Mouse (Mus musculus): ENCODE results near the gene Sucla2. TPM values are rescaled to one million over a fixed set of nuclear protein-coding genes. Genes with fewer than 3 reads are reported as not detected.

Sucla2 gene
- polyA plus RNA-seq (2014; fragmentation: Illumina TruSeq; extraction: RNeasy Lipid Tissue Mini Kit (QIAGEN cat#74804); ENCODE audit: low replicate concordance), result 772 TPM

DNA sequence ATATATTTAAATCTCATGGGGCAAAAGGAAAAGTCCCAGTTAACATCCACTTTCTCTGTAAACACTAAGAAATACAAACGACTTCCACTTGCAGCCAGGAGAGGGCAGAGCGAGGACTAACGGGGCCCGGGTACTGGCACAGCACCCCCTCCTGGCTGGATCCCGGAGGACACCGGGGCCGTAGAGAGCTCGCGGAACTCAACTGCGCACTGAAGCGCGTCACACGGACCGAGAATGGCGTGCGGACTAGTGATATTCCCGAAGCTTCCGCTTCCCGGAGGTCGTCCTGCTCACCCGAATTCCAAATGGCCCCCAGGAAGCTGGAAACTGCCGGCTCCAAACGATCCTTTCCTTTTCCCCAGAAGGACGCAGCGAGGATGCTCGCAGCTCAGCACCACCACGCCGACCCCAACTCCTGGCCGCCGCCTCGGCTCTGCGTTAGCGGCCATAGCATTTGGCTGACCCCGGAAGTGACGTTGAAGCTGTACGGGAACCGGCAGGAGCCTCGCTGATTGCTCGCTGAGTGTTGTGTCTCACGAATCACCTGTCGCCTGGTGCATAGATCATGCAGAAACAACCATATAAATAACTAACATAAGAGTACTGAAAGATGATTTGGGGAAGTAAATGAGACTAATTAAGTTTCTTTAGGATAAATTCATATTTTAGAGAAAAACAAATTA, at the start of gene Sucla2:
Gene Sucla2, plus strand, starts transcription at position 554 of the 683 bp plus-strand sequence.

DNA sequence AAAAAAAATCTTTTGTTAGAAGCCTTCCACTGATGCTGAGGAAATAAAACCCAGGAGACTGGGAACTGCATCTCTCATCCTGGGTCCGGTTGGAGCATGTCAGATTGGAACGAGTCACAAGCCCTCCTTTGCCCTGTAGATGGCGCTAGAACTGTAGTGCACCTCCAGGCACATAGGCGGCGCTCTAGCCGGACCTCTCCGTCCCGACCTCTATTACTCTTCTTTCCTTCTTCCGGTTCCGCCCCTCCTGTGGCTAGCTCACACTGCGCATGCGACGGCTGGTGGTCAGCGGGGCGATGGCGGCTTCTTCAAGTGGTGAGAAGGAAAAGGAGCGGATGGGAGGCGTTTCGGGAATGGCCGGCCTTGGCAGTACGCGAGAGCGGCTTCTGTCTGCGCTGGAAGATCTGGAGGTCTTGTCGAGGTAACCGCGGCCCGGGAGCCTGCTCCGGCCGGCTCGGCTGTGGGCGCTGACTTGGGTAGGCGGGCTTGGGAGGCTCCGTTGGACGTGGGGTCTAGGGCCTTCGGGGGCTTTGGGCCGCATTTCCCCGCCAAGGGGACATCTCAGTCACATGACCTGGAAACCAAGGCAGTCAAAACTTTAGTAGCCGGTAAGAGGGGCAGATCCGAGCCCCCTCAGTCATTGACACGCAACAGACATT, 15.2 kb upstream of the Sucla2 start, which contains the start of gene Med4:
Gene Med4, plus strand, starts transcription at position 261 of the 659 bp plus-strand sequence.

DNA sequence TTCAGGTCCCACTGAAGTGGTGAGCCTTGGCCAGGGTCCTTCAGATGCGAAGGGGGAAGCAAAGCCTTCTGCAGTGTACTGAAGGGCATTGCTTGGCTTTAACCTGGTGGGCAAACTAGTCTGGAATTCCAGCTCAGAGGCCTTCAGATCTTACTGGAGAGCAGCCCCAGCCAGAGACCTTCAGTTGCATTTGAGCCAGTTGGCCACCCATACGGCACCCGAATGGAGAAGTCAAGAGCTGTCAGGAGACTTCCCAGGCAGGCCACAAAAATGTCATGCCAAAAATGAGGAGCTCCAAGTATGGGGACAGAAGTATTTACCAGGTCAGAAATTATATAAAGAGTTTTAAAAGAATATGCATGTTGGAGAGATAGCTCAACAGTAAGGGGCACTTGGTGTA, 22.9 kb downstream of the Sucla2 start, which contains the start of gene Nudt15:
Gene Nudt15, minus strand, starts transcription at position 192 of the 400 bp plus-strand sequence.

Other genes with a start within 250 kb of the Sucla2 start
- gene Rb1, start 199.5 kb upstream of the Sucla2 start, polyA plus RNA-seq (2014; fragmentation: Illumina TruSeq; extraction: RNeasy Lipid Tissue Mini Kit (QIAGEN cat#74804); ENCODE audit: low replicate concordance), result 167 TPM
- gene Itm2b, start 140.0 kb upstream of the Sucla2 start, polyA plus RNA-seq (2014; fragmentation: Illumina TruSeq; extraction: RNeasy Lipid Tissue Mini Kit (QIAGEN cat#74804); ENCODE audit: low replicate concordance), result 1,462 TPM
- gene Med4, start 15.3 kb upstream of the Sucla2 start, polyA plus RNA-seq (2014; fragmentation: Illumina TruSeq; extraction: RNeasy Lipid Tissue Mini Kit (QIAGEN cat#74804); ENCODE audit: low replicate concordance), result 23.6 TPM
- 3.3 TPM for gene Nudt15, start 22.9 kb downstream of the Sucla2 start, polyA plus RNA-seq (2014; fragmentation: Illumina TruSeq; extraction: RNeasy Lipid Tissue Mini Kit (QIAGEN cat#74804); ENCODE audit: low replicate concordance)
- gene Gm21750, start 135.9 kb downstream of the Sucla2 start, polyA plus RNA-seq (2014; fragmentation: Illumina TruSeq; extraction: RNeasy Lipid Tissue Mini Kit (QIAGEN cat#74804); ENCODE audit: low replicate concordance), result not detected

Measured in small intestine, adult 10 weeks (tissue).